Mouse (Mus musculus): ENCODE results near the gene Necab2. TPM values are rescaled to one million over a fixed set of nuclear protein-coding genes. Genes with fewer than 3 reads are reported as not detected.

Gene Necab2
- polyA plus RNA-seq, 1 experiment from 2014 or later = 65.7 TPM

- no peaks in the 10 kb centered on the region; the same call in 1 of the 2 replicates for H3K4me1 ChIP-seq (ENCODE audit: control insufficient read depth, insufficient read depth, low read length)
- H3K9ac ChIP-seq (ENCODE audit: low read depth, low read length) = no peak overlapping the region
- 71% methylated on average over 1 of the region's 1 CpGs for WGBS
- no peak overlapping the region for H3K27ac ChIP-seq (ENCODE audit: low read length)
- H3K27me3 ChIP-seq (ENCODE audit: control insufficient read depth, insufficient read depth, low read depth, low read length) = no peaks in the 10 kb centered on the region
- ATAC-seq = no peak
- H3K4me2 ChIP-seq (ENCODE audit: low read length) = no peak overlapping the region
- no peak overlapping the region for H3K4me3 ChIP-seq (ENCODE audit: low read depth, low read length)
- no peaks in the 10 kb centered on the region for H3K9me3 ChIP-seq (replicated peaks; ENCODE audit: control insufficient read depth, low read length, poor library complexity, severe bottlenecking)
- H3K36me3 ChIP-seq (ENCODE audit: control insufficient read depth, insufficient read depth, low read length) = no peaks in the 10 kb centered on the region
Observed at GRCm38 (mm10) chr8:119440952-119441270, 5.6 kb upstream of the Necab2 start.

GRCm38 (mm10) chr8:119442013-119442412 is 4.5 kb upstream of the Necab2 start:
- no peak overlapping the region for H3K4me3 ChIP-seq (ENCODE audit: low read depth, low read length)
- no peak overlapping the region for H3K4me2 ChIP-seq (ENCODE audit: low read length)
- no peak overlapping the region for H3K9ac ChIP-seq (ENCODE audit: low read depth, low read length)
- H3K9me3 ChIP-seq (replicated peaks; ENCODE audit: control insufficient read depth, low read length, poor library complexity, severe bottlenecking) = no peaks in the 10 kb centered on the region
- ATAC-seq = no peak
- H3K27ac ChIP-seq (ENCODE audit: low read length) = no peak overlapping the region
- no peaks in the 10 kb centered on the region for H3K36me3 ChIP-seq (ENCODE audit: control insufficient read depth, insufficient read depth, low read length)
- WGBS = 70% methylated on average over 5 of the region's 5 CpGs
- no peaks in the 10 kb centered on the region for H3K27me3 ChIP-seq (ENCODE audit: control insufficient read depth, insufficient read depth, low read depth, low read length)
- peaks cover 3% of the 10 kb centered on the region; the same call in 1 of the 2 replicates for H3K4me1 ChIP-seq (ENCODE audit: control insufficient read depth, insufficient read depth, low read length)

GRCm38 (mm10) chr8:119442970-119443369 is 3.5 kb upstream of the Necab2 start:
- Histone ChIP-seq H3K4me3 (ENCODE audit: low read depth, low read length) (no peak overlapping the region), H3K4me2 (ENCODE audit: low read length) (no peak overlapping the region), H3K27me3 (ENCODE audit: control insufficient read depth, insufficient read depth, low read depth, low read length) (no peaks in the 10 kb centered on the region), H3K27ac (ENCODE audit: low read length) (no peak overlapping the region), H3K9ac (ENCODE audit: low read depth, low read length) (no peak overlapping the region), H3K4me1 (ENCODE audit: control insufficient read depth, insufficient read depth, low read length) (peaks cover 3% of the 10 kb centered on the region; the same call in 1 of the 2 replicates), H3K9me3 (replicated peaks; ENCODE audit: control insufficient read depth, low read length, poor library complexity, severe bottlenecking) (no peaks in the 10 kb centered on the region), H3K36me3 (ENCODE audit: control insufficient read depth, insufficient read depth, low read length) (no peaks in the 10 kb centered on the region)
- 94% methylated on average over 8 of the region's 8 CpGs for WGBS
- ATAC-seq = no peak

- peak; percentile 63 for ATAC-seq
- peak overlapping the region; percentile 67 for H3K4me3 ChIP-seq (ENCODE audit: low read depth, low read length)
- H3K36me3 ChIP-seq (ENCODE audit: control insufficient read depth, insufficient read depth, low read length) = no peaks in the 10 kb centered on the region
- H3K9me3 ChIP-seq (replicated peaks; ENCODE audit: control insufficient read depth, low read length, poor library complexity, severe bottlenecking) = no peaks in the 10 kb centered on the region
- H3K27me3 ChIP-seq (ENCODE audit: control insufficient read depth, insufficient read depth, low read depth, low read length) = no peaks in the 10 kb centered on the region
- H3K4me1 ChIP-seq (ENCODE audit: control insufficient read depth, insufficient read depth, low read length) = peaks cover 5% of the 10 kb centered on the region
- peak overlapping the region; percentile 82 for H3K9ac ChIP-seq (ENCODE audit: low read depth, low read length)
- H3K27ac ChIP-seq (ENCODE audit: low read length) = no peak overlapping the region
- peak overlapping the region; percentile 77 for H3K4me2 ChIP-seq (ENCODE audit: low read length)
- WGBS = under 1% methylated on average over 63 of the region's 80 CpGs
Observed at GRCm38 (mm10) chr8:119446990-119447780, 666 bp downstream of the Necab2 start.

- Histone ChIP-seq H3K9ac (ENCODE audit: low read depth, low read length) (peak overlapping the region; percentile 82), H3K4me2 (ENCODE audit: low read length) (peak overlapping the region; percentile 77), H3K36me3 (ENCODE audit: control insufficient read depth, insufficient read depth, low read length) (no peaks in the 10 kb centered on the region), H3K27ac (ENCODE audit: low read length) (no peak overlapping the region), H3K9me3 (replicated peaks; ENCODE audit: control insufficient read depth, low read length, poor library complexity, severe bottlenecking) (no peaks in the 10 kb centered on the region), H3K4me3 (ENCODE audit: low read depth, low read length) (peak overlapping the region; percentile 67), H3K27me3 (ENCODE audit: control insufficient read depth, insufficient read depth, low read depth, low read length) (no peaks in the 10 kb centered on the region), H3K4me1 (ENCODE audit: control insufficient read depth, insufficient read depth, low read length) (peaks cover 5% of the 10 kb centered on the region)
- ATAC-seq = no peak
- WGBS = under 1% methylated on average over 17 of the region's 17 CpGs
Observed at GRCm38 (mm10) chr8:119447781-119448170, 1.3 kb downstream of the Necab2 start.

GRCm38 (mm10) chr8:119449627-119450026 is 3.1 kb downstream of the Necab2 start:
- H3K4me3 ChIP-seq (ENCODE audit: low read depth, low read length) = no peak overlapping the region
- WGBS = 79% methylated on average over 12 of the region's 12 CpGs
- H3K27ac ChIP-seq (ENCODE audit: low read length) = no peak overlapping the region
- no peak overlapping the region for H3K4me2 ChIP-seq (ENCODE audit: low read length)
- H3K27me3 ChIP-seq (ENCODE audit: control insufficient read depth, insufficient read depth, low read depth, low read length) = no peaks in the 10 kb centered on the region
- H3K36me3 ChIP-seq (ENCODE audit: control insufficient read depth, insufficient read depth, low read length) = no peaks in the 10 kb centered on the region
- no peak for ATAC-seq
- H3K9me3 ChIP-seq (replicated peaks; ENCODE audit: control insufficient read depth, low read length, poor library complexity, severe bottlenecking) = no peaks in the 10 kb centered on the region
- H3K9ac ChIP-seq (ENCODE audit: low read depth, low read length) = no peak overlapping the region
- H3K4me1 ChIP-seq (ENCODE audit: control insufficient read depth, insufficient read depth, low read length) = peaks cover 5% of the 10 kb centered on the region

- Histone ChIP-seq H3K9ac (ENCODE audit: low read depth, low read length) (no peak overlapping the region), H3K4me2 (ENCODE audit: low read length) (no peak overlapping the region), H3K4me3 (ENCODE audit: low read depth, low read length) (no peak overlapping the region), H3K36me3 (ENCODE audit: control insufficient read depth, insufficient read depth, low read length) (no peaks in the 10 kb centered on the region), H3K27me3 (ENCODE audit: control insufficient read depth, insufficient read depth, low read depth, low read length) (no peaks in the 10 kb centered on the region), H3K9me3 (replicated peaks; ENCODE audit: control insufficient read depth, low read length, poor library complexity, severe bottlenecking) (no peaks in the 10 kb centered on the region), H3K27ac (ENCODE audit: low read length) (no peak overlapping the region), H3K4me1 (ENCODE audit: control insufficient read depth, insufficient read depth, low read length) (peaks cover 5% of the 10 kb centered on the region)
- WGBS = 82% methylated on average over 4 of the region's 4 CpGs
- ATAC-seq = no peak
Observed at GRCm38 (mm10) chr8:119451131-119451530, 4.6 kb downstream of the Necab2 start.

- no peaks in the 10 kb centered on the region for H3K9me3 ChIP-seq (replicated peaks; ENCODE audit: control insufficient read depth, low read length, poor library complexity, severe bottlenecking)
- H3K27me3 ChIP-seq (ENCODE audit: control insufficient read depth, insufficient read depth, low read depth, low read length) = no peaks in the 10 kb centered on the region
- no peaks in the 10 kb centered on the region for H3K36me3 ChIP-seq (ENCODE audit: control insufficient read depth, insufficient read depth, low read length)
- H3K4me3 ChIP-seq (ENCODE audit: low read depth, low read length) = no peak overlapping the region
- H3K9ac ChIP-seq (ENCODE audit: low read depth, low read length) = no peak overlapping the region
- peaks cover 2% of the 10 kb centered on the region for H3K4me1 ChIP-seq (ENCODE audit: control insufficient read depth, insufficient read depth, low read length)
- WGBS = 93% methylated on average over 5 of the region's 5 CpGs
- ATAC-seq = no peak
- H3K27ac ChIP-seq (ENCODE audit: low read length) = no peak overlapping the region
- H3K4me2 ChIP-seq (ENCODE audit: low read length) = no peak overlapping the region
Observed at GRCm38 (mm10) chr8:119452919-119453318, 6.4 kb downstream of the Necab2 start.

GRCm38 (mm10) chr8:119456045-119456444 is 9.5 kb downstream of the Necab2 start:
- WGBS = 85% methylated on average over 5 of the region's 5 CpGs
- Histone ChIP-seq H3K9ac (ENCODE audit: low read depth, low read length) (no peak overlapping the region), H3K27ac (ENCODE audit: low read length) (no peak overlapping the region), H3K9me3 (replicated peaks; ENCODE audit: control insufficient read depth, low read length, poor library complexity, severe bottlenecking) (no peaks in the 10 kb centered on the region), H3K4me3 (ENCODE audit: low read depth, low read length) (no peak overlapping the region), H3K36me3 (ENCODE audit: control insufficient read depth, insufficient read depth, low read length) (no peaks in the 10 kb centered on the region), H3K4me1 (ENCODE audit: control insufficient read depth, insufficient read depth, low read length) (peaks cover 9% of the 10 kb centered on the region), H3K4me2 (ENCODE audit: low read length) (no peak overlapping the region), H3K27me3 (ENCODE audit: control insufficient read depth, insufficient read depth, low read depth, low read length) (no peaks in the 10 kb centered on the region)
- ATAC-seq = no peak

Measured in midbrain, embryonic 16.5 days (tissue).